Mouse (Mus musculus) testis, adult 2 months (tissue): ENCODE results near the gene Ccnd1.
"Not testable (repeated sequence)": the region's sequence is repeated elsewhere in the genome, so short reads cannot be mapped to it uniquely, and the experiment has no call there.

Source experiments
- CTCF ChIP-seq: fragments of 200-500 bp; IDR thresholded peaks from 2 replicates; pipeline ENCODE4 v1.5.1; 2012; ENCODE audit warnings: low read depth, mild to moderate bottlenecking, inconsistent platforms, low read length, moderate library complexity; ENCODE audit not compliant: control insufficient read depth, insufficient read depth, insufficient replicate concordance
- POLR2A ChIP-seq: fragments of 200-500 bp; IDR thresholded peaks from 2 replicates; pipeline ENCODE4 v1.6.1; 2012; ENCODE audit warnings: low read depth, mild to moderate bottlenecking, inconsistent platforms, low read length, moderate library complexity; ENCODE audit not compliant: control insufficient read depth

- not testable (repeated sequence) for TF ChIP-seq CTCF, POLR2A
Observed at GRCm38 (mm10) chr7:144890661-144891060, 49.1 kb downstream of the Ccnd1 start.
